Mouse (Mus musculus) adrenal gland, postnatal 14 days (tissue): ENCODE results near the gene Crb1. TPM values are rescaled to one million over a fixed set of nuclear protein-coding genes. Genes with fewer than 3 reads are reported as not detected.
"Not testable (repeated sequence)": the region's sequence is repeated elsewhere in the genome, so short reads cannot be mapped to it uniquely, and the experiment has no call there.

Experiments used
- DNase-seq: peaks from one replicate; pipeline ENCODE4 v3.0.0; 2021; ENCODE audit warnings: mixed read lengths
- total RNA-seq: library from RNA; stranded (reverse); gene quantifications from 2 replicates; pipeline ENCODE4 v1.2.3, GENCODE M21; 2021

Gene Crb1
- total RNA-seq, 1 experiment from 2014 or later = not detected

DNA sequence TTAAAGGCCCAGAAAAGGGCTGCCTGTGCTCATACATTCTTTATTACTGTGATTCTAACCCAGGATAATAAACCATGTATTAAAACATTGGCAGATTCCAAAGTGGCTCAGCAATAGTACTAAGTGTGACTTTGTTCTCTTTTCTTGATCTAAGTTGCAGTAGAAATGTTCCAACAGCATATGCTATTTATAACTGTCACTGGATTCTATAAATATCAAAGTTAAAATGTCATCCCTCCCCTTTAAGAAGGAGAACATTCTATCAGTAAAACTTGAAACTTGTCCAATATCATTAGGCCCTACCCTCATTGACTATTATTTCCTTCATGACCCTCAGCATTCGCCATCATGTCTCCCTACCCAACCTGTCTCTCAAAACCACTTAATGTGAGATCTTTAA is 48.1 kb downstream of the Crb1 start:
- DNase-seq = no peak

DNA sequence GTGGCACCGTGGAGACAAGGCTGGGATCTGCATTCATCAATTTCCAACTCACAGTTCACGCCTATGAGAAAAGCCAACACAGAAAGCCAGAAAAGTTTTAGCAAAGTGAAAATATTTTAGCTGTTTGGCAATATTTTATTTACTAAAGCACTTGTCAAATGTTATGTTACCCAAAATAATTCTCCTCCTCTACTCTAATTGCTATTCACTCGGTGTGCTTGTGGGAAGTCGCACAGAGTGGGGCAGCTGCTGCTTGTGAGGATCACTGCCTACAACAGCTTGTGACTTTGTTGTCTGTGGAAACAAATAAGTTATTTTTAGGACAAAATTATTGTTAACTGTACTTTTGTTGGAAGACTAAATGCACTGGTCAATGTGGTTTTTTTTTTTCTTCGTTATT is 48.6 kb downstream of the Crb1 start:
- DNase-seq = no peak

DNA sequence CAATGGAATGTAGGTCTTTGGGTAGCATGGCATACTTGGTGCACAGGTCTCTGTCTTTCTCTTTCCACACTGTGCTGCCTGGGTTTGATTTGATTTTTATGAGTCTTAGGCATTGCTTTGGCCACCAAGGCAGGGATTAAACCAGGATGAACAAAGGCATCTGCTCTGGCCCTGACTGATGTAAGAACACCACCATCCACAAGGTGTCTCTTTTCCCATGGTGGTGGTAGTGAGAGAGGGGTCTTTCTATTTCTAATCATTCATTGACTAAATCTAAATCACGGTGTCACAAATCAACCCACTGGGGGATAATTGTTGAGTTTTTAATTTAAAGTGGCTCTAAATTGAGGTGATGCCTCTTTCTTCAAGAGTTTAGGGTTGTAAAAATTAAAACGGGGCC is 51.5 kb downstream of the Crb1 start:
- DNase-seq = no peak

DNA sequence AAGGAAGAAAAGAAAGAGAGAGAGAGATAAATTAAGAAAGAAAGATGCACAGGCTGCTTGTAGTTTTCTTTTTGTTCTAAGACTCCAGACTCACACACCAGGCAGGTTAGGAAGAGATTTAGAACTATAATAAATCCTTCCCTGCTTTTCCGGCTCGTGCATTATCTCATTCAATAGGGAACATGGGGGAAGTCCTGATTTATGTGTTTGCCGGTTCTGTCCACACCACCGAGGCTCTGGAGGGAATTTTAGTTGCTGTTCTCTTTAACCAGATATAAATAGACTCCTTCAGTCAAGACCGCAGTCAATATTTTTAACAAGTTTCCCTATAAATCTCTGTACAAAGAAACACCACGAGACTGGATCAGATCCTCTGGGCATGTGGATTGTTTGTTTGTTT is 57.1 kb downstream of the Crb1 start:
- no peak for DNase-seq

DNA sequence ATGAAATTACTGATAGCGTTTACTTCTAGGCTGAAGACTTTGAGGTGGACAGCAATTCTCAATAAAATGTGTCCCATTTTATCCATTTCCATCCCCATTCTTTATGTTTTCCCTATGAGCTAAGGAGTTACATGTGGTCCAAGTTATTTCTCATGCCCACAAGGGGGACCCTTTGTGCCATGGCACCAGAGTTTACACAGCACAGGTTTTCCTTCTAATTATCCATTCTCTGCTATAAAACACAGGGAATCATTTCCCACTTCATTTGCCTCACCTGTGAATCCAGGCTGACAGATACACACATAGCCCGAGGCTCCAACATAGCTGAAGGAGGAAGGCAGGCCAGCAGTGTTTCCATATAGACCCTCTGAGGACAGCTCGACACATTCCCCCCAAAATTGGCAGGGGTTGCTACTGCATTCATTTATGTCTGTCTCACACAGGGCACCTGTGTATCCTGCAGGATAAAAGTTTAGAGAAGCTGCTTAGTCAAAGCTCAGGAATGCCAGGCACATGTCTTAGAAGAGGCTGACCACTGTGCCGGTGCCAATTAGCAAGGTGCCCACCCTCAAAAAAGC is 62.5 kb downstream of the Crb1 start:
- no peak for DNase-seq

- DNase-seq = no peak
Observed at GRCm38 (mm10) chr1:139308915-139309314, 68.0 kb downstream of the Crb1 start.

DNA sequence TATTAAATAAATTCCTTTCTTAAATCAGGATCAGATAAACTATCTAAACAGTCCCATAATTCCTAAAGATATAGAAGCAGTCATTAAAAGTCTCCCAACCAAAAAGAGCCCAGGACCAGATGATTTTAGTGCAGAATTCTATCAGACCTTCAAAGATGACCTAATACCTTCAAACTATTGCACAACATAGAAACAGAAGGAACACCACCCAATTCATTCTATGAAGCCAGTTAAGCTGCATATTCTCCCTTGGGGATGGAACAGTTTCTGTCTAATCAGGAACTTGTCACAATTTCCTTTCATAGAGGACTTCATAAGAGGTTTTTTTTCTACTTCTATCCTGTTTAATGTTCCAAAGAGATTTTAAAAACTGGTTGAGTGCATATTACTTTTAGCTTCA is 74.4 kb downstream of the Crb1 start:
- not testable (repeated sequence) for DNase-seq

DNA sequence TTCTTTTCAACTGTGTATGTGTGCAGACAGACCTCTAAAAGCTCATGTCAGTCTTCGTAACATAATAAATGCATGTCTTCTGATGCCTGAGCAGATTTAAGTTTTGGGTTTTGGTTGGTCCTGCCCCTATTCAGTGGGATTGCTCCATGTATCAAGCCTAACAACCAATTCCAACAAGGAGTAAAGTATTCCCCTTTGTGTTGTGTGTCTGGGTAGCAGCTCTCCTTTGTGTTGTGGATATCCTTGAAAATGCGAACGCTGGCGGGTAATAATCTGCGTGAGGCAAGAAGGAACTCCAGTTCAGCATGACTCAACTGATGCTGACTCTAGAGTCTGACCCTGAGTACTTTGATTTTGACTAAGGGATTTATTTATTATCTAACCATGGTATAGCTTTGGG is 75.1 kb downstream of the Crb1 start:
- no peak for DNase-seq

- DNase-seq = no peak
Observed at GRCm38 (mm10) chr1:139292023-139292422, 84.9 kb downstream of the Crb1 start.

GRCm38 (mm10) chr1:139291593-139291992 is 85.3 kb downstream of the Crb1 start:
- no peak for DNase-seq

DNA sequence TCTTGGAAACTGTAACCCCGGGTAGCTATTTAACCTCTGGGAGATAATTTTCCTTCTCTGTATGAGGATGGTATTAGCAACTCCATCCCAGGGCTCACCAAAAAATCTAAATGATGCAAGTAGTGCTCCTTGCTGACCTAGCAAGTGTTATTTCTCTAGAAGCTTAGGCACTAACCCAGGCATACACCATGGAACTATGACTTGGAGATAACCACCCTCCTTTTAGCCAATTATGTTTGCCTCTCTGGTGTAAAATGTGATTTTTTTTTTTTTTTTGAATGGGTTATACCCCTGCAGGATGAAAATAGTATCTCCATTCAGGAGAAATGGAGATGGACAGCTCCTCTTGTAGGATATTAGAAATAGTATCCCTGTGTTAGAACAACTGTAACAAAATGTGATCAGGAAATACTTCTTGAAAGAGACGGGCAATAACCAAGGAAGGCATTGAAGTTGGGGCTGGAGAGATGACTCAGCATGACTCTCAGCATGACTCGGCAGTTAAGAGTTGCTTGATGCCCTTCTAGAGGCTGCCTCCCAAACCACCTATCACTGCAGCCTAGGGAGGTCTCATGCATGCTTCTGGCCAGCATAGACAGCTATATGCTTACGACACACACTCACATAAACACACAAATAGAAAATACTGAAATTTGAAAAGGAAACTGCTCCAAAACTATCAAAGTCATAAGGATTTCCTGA is 100.1 kb downstream of the Crb1 start:
- DNase-seq = no peak

DNA sequence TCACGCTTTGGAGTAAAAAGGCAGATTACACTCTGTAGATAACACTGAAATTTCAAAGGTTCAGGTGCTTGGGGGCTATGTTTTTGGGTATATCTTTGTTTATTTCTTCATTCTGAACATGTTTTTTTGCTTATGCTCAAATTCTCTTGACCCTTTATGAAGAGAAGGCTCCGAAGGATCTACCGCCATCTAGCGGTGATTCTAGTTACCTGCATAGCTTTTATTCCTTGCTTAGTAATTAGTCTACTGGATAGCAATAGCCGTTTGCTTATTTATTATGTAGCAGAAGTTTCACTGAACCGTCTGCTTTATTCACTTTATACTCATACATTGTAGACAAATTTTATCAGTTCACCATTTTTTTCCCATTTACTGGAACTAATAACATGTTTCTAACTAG is 109.1 kb downstream of the Crb1 start:
- DNase-seq = peak; percentile 43

GRCm38 (mm10) chr1:139264245-139264644 is 112.7 kb downstream of the Crb1 start:
- DNase-seq = no peak

- DNase-seq = no peak
Observed at GRCm38 (mm10) chr1:139263158-139263557, 113.7 kb downstream of the Crb1 start.

DNA sequence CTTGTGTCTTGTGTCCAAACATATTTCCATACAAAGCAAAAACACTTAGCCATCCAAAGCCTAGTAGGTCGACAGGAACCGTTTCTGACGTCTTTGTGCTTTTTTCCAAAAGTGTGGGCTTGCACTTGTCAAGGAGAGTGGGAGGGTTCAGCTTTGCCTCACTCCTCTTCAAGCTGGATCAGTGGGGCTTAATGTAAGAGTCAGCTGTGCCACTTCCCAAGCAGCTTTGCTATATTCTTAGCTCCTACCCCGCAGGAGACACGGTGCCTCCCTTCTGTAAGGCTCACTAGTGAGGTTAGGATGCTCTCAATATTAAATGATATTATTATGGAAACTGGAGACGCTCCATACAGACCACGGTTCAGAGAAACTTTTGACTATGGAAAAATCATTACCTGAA is 121.3 kb downstream of the Crb1 start:
- DNase-seq = no peak

- no peak for DNase-seq
Observed at GRCm38 (mm10) chr1:139252041-139252440, 124.9 kb downstream of the Crb1 start.

DNA sequence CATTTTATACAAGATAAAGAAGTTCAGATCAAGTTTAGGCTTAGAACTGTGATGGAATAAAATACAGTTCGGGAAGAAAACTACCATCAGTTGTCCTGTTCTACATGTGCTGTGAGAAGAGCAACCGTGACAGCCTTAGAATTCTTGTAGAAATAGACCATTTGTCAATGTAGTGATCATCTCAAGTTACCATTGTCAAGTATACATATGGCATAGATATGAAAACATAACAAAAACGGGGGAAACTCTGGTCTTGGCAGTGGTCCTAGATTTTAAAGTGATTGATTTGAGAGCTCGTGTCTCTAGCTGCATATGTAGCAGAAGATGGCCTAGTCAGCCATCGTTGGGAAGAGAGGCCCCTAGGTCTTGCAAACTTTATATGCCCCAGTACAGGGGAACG is 127.7 kb downstream of the Crb1 start:
- DNase-seq = no peak

DNA sequence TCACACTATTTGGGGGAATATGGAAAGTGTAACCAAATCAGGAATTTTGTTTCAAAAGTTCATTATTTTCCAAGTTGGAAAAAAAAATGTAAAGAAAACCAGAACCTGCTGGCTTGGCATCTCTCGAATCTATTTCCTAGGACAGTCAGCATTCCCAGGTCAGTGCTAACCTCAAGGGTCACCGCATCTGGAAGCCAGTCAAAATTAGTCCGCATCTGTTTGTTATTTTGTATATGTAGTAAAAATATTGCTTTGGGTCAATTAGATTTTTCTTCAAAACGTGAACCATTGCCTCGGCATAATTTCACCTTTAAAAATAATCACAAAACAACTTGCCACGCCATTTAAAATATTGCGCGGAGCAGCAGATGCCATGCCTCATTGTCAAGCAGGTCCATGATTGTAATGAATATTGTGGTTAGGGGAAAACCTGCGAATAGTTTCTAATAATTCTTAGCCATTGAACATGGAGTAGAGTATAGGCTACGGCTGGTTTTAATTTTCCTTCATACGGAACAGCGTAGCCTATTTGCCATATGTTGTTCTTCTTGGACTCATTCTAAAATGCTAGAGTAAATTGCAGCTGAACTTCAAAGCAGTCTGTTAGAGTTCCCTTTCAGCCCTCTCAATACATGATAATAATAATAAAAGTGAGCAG is 130.0 kb downstream of the Crb1 start:
- DNase-seq = no peak

DNA sequence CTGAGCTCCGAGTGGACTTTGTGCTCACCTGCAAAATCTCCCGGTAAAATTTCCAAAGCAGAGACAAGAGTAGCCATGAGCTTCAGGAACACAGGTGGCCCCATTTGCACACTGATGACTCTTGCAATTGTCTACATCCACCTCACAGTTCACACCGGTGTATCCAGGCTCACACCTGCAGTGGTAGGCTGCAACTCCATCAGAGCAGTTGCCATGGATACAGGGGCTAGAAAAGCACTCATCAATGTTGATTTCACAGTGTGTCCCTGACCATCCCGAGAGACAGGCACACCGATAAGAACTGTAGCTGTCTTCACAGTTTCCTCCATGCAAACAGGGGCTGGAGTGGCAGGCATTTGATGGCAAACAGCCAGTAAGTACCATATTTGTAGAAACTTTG is 140.1 kb downstream of the Crb1 start:
- DNase-seq = no peak

- DNase-seq = no peak
Observed at GRCm38 (mm10) chr1:139234611-139235568, 142.0 kb downstream of the Crb1 start.

GRCm38 (mm10) chr1:139232636-139233035 is 144.3 kb downstream of the Crb1 start:
- no peak for DNase-seq

- no peak for DNase-seq
Observed at GRCm38 (mm10) chr1:139224309-139224949, 152.5 kb downstream of the Crb1 start.
